Mouse (Mus musculus): ENCODE data around the gene Sfpq. TPM values are rescaled to one million over a fixed set of nuclear protein-coding genes. Genes with fewer than 3 reads are reported as not detected.
A peak's percentile ranks its signal among the peaks of the same experiment; 100 is the strongest.

The Sfpq gene
- total RNA-seq, 2 experiments from 2014 or later: 537 to 884 TPM

GRCm38 (mm10) chr4:127024240-127024639 is 3.1 kb downstream of the Sfpq start:
- no peak for ATAC-seq (replicated peaks; ENCODE audit: low FRiP score, poor library complexity, severe bottlenecking)

- ATAC-seq (replicated peaks; ENCODE audit: low FRiP score, poor library complexity, severe bottlenecking): no peak
Observed at GRCm38 (mm10) chr4:127026826-127027225, 5.7 kb downstream of the Sfpq start.

DNA sequence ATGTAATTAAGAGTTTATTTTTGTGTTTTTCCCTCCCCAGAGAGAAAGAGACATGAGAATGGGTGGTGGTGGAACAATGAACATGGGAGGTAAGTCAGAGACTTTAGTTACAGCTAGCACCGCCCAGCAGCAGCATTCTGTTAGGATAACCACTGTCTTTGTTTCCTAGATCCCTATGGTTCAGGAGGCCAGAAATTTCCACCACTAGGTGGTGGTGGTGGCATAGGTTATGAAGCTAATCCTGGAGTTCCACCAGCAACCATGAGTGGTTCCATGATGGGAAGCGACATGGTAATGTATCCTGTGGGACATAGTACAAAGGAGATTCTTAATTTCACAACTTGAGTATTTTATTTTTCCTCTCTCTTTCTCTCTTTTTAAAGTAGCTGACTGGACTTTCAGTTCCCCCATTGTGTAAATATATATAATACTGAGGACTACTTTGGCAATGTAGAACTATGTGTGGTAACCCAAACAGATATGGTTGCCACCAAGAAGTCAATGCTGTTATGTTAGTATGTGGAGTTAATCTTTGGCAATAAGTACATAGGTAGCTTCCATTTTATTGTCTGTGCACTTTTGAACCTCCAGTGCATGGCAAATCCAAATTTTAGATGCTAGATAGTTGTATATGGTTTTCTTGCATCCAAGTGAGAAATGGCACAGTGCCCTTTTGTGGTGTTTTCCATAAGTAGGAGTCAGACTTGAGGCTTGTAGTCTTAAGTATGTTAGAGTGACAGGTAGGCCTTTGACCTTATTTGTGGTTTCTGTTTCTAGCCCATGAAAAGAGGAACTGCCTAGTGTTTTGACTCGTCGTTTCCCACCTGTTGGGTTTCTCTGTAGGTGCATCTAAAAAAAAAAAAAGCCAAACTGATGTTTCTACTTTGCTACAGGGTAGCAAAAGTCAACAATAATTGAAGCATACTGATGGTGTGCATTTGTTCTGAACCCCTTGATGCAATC is 6.4 kb downstream of the Sfpq start:
- no peak for ATAC-seq (replicated peaks; ENCODE audit: low FRiP score, poor library complexity, severe bottlenecking)

GRCm38 (mm10) chr4:127037158-127037557 is 16.0 kb downstream of the Sfpq start:
- ATAC-seq (replicated peaks; ENCODE audit: low FRiP score, poor library complexity, severe bottlenecking): no peak

- ATAC-seq (replicated peaks; ENCODE audit: low FRiP score, poor library complexity, severe bottlenecking): no peak
Observed at GRCm38 (mm10) chr4:127037908-127038827, 17.0 kb downstream of the Sfpq start.

GRCm38 (mm10) chr4:127038828-127039349 is 17.8 kb downstream of the Sfpq start:
- ATAC-seq (replicated peaks; ENCODE audit: low FRiP score, poor library complexity, severe bottlenecking): no peak

- no peak for ATAC-seq (replicated peaks; ENCODE audit: low FRiP score, poor library complexity, severe bottlenecking)
Observed at GRCm38 (mm10) chr4:127039871-127040483, 18.9 kb downstream of the Sfpq start.

DNA sequence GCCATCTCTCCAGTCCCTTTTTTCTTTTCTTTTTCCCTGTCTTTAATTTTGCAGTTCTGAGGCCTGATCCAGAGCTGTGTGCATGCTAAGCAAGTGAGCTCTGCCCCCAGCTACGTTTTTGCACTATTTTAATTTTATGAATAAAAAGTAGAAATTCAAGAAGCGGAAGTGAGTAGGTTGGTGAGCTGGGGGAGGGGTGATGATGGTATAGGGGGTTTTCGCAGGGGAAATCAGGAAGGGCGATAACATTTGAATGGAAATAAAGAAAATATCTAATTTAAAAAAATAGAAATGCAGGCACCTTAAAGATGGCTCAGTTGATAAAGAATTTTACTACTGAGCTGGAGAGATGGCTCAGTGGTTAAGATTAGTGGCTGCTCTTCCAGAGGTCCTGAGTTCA is 22.4 kb downstream of the Sfpq start:
- no peak for ATAC-seq (replicated peaks; ENCODE audit: low FRiP score, poor library complexity, severe bottlenecking)

GRCm38 (mm10) chr4:127051121-127051520 is 30.0 kb downstream of the Sfpq start:
- no peak for ATAC-seq (replicated peaks; ENCODE audit: low FRiP score, poor library complexity, severe bottlenecking)

DNA sequence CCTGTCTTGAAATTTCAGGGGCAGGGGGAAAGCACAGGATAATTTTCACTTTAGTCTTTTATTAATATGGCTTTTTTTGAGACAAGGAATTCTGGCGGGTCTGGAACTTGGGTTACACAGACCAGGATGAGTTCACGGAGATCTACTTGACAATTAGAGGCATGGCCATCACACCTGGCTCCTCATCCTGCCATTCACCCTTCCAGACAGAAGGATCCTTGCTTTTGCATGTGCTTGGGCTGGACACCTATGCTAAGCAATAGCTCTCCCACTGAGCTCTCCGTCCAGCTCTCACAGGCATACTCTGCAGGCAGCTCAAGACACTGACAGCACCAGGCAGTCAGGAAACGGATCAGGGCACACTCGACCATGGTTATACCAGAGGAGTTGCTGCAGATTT is 31.9 kb downstream of the Sfpq start:
- no peak for ATAC-seq (replicated peaks; ENCODE audit: low FRiP score, poor library complexity, severe bottlenecking)

DNA sequence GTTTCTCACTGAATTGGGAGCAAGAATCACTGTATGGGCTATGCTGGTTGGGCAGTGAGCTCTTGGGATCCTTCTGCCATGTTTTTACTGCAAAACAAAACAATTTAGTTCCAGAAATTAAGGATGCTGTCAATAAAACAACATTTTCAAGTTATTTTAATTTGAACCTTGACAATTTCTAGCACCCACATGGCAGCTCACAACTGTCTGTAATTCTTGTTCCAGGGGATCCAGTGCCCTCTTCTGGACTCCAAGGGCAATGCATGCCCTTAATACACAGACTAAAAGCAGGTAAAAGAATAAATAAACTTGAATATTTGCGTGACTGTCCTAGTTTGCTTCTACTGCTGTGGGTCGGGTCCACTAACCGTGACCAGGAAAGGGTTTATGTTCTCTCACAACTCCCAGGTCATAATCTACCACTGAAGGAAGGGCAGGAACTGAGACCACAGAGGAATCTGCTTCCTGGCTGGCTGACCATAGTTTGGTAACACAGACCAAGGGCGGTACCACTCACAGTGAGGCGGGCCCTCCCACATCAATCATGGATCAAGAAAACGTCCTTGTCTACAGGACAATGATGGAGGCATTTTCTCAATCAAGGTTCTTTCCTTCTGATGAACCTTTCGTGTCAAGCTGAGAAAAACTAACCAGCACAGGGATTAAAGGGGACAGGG is 33.5 kb downstream of the Sfpq start:
- 0 out of 2 replicates have a peak, but pooled peaks have one; percentile 39 for ATAC-seq (replicated peaks; ENCODE audit: low FRiP score, poor library complexity, severe bottlenecking)

GRCm38 (mm10) chr4:127060585-127061290 is 39.6 kb downstream of the Sfpq start, which contains the start of gene Zmym1:
Gene Zmym1 (minus strand): TSS chr4:127061152.
- peak; percentile 100 for ATAC-seq (replicated peaks; ENCODE audit: low FRiP score, poor library complexity, severe bottlenecking)

- ATAC-seq (replicated peaks; ENCODE audit: low FRiP score, poor library complexity, severe bottlenecking): no peak
Observed at GRCm38 (mm10) chr4:127064051-127064450, 42.9 kb downstream of the Sfpq start.

DNA sequence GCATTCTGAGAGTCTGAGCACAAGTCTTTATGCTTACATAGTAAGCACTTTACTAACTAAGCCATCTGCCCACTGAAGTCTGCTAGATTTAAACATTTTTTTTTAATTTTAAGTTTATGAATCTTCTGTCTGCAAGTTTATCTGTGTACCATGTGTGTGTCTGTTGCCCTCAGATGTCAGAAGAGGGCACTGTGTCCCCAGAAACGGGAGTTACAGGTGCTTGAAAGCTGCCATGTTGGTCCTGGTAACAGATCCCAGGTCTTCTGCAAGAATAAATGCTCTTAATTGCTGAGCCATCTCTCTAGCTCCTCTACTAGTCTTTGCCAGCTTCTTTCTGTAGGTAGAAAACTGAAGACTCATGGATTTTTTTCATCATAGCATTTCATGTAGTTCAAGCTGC is 53.8 kb downstream of the Sfpq start:
- no peak for ATAC-seq (replicated peaks; ENCODE audit: low FRiP score, poor library complexity, severe bottlenecking)

DNA sequence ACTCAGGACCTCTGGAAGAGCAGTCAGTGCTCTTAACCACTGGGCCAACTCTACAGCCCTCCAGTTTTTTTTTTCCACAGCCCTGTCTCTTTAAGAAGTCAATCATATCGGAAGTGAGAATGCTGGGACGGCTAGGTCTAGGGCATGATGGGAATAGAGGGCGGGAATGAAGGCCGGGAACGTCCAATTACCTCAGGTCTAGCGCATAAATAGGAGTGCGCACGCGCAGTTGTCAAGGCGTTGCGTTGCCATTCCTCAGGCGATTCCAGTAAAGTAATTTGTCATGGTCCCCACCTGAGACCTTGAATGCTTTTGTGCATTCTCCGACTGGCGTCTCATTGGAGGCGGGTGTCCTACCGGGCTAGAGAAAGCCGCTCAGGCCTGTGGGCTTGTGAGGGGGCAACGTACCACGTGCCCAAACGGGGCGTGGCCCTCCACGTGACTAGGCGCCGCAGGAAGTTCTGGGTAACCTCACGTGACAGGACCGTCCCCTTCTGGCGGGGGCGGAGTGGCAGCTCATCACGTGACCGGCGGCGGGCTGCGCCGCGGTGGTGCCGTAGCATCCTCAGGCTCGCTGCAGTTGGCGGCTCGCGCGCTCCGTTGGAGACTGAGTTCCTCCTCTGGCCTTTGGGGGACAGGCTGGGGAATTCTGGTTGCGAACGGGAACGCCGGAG is 55.9 kb downstream of the Sfpq start, which contains the start of gene Zmym6:
TSS of gene Zmym6 (plus strand) at position 509 of the 674 bp plus-strand sequence.
- peak; percentile 99 for ATAC-seq (replicated peaks; ENCODE audit: low FRiP score, poor library complexity, severe bottlenecking)

DNA sequence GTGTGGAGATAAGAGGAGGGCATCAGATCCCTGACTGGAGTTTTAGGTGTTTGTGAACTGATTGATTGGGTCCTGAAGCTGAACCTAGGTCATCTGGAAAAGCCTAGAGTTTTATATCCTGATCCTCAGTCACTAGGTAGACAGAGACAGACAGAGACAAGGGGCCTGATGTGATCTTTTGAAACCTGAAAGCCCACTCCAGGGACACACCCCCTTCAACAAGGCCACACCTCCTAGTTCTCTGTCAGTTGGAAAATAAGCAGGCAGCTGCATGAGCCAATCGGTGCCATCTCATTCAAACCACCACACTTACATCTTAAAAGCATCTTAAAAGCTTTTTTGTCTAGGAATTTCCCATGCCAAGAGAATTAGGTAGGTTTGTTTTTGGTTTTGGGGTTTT is 59.7 kb downstream of the Sfpq start:
- ATAC-seq (replicated peaks; ENCODE audit: low FRiP score, poor library complexity, severe bottlenecking): no peak

- no peak for ATAC-seq (replicated peaks; ENCODE audit: low FRiP score, poor library complexity, severe bottlenecking)
Observed at GRCm38 (mm10) chr4:127083131-127083530, 62.0 kb downstream of the Sfpq start.

- ATAC-seq (replicated peaks; ENCODE audit: low FRiP score, poor library complexity, severe bottlenecking): no peak
Observed at GRCm38 (mm10) chr4:127085761-127086160, 64.6 kb downstream of the Sfpq start.

Data from erythroid progenitor cell, adult 5-6 weeks (primary cell).